Mouse (Mus musculus) monocyte, adult 5-6 weeks (primary cell): Measurements from ENCODE around the gene Snapc4. TPM values are rescaled to one million over a fixed set of nuclear protein-coding genes. Genes with fewer than 3 reads are reported as not detected.
A peak's percentile ranks its signal among the peaks of the same experiment; 100 is the strongest.
"Not testable (repeated sequence)": the region's sequence is repeated elsewhere in the genome, so short reads cannot be mapped to it uniquely, and the experiment has no call there.

Experiments
- ATAC-seq: fragments of 153-309, 156-312 bp; replicated peaks from 2 replicates; pipeline ENCODE4 v1.8.0; 2017; ENCODE audit warnings: mild to moderate bottlenecking; ENCODE audit not compliant: low TSS enrichment, insufficient number of reproducible peaks, severe bottlenecking, poor library complexity, low FRiP score
- total RNA-seq: library from RNA; stranded (forward); fragments of 200-1000, 200-491, 200-594 nt; gene quantifications from 3 replicates; pipeline ENCODE4 v1.2.3, GENCODE M21; 2017

Gene Snapc4
- total RNA-seq, 1 experiment from 2014 or later: 29.6 TPM

DNA sequence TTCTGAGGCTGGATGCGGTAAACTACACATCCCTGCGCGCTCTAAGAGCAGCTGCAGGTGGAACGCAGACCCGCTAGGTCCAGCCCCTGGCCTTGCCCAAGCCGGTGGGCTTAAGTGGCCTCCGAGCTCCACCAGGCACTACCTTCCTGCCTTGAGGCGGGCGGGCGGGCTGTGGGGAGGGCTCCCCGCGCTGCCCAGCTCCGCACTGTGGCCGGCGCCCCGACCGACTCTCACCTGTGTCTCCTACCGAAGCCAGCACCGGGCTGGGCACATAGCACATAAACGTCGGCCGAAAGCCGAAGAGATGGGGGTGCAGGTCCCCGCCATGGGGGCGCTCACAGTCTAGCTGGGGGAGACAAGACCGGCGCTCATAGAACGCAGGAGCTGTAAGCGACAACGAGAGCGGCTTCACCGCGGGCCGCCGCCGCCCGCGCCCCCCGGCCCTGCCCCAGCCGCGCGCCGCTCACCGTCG is 8.3 kb upstream of the Snapc4 start:
- no peak for ATAC-seq

DNA sequence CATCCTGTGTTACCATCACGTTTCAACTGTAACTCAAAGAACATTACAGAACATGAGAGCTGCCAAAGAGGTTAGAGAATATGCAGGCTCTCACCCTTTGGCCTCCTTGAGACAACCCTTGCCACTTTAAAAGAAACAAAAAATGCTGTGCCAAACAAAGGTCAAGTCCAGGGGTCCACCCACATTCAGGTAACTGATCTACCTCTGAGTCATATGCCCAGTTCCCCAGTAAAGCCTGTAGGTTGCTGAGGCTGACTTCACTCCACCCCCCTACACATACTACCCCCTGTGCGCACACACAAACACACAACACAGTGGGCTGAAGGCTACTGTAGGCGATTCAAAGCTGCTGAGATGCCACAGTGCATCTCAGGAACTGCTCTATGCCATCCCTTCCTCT is 7.3 kb upstream of the Snapc4 start:
- ATAC-seq: no peak

DNA sequence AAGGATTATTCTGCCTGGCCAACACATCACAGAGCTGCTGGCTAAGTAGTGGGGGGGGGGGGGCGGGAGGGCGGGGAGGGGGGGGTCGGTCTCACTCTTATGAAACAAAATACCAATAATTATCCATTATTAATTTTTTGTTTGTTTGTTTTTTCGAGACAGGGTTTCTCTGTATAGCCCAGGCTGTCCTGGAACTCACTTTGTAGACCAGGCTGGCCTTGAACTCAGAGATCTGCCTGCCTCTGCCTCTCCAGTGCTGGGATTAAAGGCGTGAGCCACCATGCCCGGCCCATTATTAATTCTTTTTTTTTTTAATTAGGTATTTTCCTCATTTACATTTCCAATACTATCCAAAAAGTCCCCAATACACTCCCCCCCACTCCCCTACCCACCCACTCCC is 418 bp upstream of the Snapc4 start:
- not testable (repeated sequence) for ATAC-seq

DNA sequence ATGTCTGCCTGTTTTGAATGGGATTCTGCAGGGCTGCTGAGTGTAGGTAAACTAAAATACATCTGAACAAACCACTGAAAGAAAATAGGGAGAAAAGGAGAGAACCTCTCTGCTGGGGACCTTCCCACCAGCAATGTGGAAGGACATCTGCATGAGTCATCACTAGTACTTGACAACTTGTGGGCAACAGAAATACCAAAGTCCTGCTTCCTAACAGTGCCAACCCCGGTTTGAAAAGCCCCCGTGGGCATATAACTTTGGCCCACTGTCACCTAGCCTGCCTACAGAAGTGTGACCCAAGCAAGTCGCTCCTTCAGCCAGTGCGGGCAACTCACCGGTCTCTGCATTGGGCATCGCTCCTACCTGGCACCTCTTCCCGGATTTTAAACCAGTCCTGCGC is 8.1 kb downstream of the Snapc4 start:
- no peak for ATAC-seq

DNA sequence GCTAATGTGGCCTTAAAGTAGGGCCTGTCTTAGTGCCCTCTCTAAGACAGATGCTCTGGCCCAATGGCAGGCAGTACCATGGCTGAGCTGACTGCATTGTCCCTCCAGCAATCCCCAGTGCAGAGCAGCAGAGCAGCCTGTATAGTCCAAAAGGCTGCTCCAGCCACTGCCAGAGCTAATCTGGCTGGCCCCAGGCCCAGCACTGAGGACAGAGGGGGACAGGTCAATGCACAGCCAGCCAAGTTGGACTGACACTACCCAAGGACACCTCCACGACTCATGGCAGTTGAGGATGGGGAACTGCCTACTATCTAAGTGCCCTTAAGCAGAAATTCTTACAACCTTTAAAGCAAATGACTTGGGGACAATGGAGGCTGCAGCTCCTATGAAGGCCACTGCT is 11.9 kb downstream of the Snapc4 start:
- no peak for ATAC-seq

DNA sequence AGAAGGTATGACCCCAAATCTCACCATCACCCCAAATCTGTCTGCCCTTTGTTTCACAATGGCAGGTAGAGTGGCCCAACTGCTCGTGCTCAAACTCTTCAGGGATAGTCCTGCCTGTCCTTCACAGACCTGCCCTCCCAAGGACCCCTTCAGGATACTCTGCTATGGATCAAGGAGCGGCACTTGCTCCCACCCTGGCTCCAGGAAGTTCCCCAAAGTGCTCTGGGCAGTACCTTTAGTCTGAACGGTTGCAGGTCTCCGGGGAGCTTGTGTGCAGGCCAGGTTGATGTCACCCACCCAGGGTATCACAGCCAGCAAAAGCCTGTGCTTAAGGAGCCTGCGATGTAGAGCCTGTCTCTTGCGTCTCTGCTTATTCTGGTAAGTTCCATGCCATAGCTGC is 12.5 kb downstream of the Snapc4 start:
- no peak for ATAC-seq

DNA sequence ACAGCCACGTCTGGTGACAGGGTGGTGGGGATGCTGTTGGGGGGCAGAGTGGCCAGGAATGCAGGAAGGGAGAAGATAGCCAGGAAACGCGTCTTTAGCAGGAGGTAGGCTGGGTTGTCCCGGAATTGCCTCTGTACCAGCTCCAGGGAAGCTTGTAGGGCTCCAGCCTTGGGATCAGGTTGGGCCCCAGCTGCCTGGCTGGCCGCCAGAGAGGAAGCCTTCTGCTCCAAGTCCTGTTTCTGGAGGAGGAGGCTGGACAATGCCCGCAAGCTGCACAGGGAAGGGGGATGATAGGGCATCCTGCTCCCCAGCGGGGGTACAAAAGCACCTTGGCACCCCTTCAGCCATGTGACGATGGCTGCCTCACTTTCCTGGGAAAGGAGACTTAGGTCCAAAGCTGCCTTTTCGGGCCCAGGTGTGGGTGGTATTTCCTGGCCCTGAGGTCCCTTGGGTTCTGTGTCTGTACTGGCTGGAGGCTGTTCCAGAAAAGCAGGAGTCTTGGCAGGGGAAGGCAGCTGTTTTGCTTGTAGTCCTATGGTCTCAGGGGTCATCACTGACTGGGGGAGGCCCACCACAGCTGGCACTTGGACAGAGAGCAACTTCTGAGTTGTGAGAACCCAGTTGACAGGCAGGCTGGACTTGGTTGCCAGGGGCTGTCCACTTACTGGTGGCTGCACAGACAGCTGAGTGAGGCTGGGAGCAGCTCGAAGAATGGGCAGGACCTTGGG is 15.6 kb downstream of the Snapc4 start:
- no peak for ATAC-seq

DNA sequence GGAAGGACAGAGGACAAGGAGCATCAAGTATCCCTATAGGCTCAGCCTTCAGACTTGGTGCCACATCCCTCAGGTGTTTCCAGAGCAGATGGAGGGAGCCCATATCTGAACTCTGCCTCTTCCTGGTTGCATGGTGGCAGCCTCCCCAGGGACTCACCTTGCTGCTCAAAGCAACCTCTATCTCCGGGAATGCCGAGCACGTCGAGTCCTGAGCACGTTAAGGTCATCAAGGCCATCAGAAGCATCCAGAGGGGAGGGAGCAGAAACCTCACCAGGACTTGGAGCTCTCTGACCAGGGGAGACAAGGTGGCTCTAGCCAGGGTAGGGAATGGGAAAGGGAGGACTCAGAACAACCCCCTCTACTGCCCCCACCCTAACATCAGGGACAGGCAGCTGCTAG is 17.0 kb downstream of the Snapc4 start:
- no peak for ATAC-seq

DNA sequence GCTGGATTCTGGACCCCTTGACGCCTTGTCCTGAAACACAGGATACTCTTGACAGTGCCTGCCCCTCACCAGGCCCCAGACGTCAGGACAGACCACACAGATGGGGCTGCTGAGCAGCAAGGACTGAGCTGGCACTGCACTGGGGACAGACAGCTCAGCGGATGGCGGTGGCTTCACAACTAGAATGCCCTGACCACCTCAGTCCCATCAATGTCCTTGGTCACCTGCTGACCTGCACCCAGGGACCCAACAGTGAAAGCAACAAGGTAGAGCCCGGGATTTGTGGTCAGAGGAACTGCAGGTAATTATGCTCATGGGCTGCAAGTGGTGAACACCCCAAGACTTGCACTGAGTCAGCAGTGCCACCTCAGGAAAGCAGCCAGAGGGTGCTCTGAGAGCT is 17.5 kb downstream of the Snapc4 start:
- no peak for ATAC-seq

DNA sequence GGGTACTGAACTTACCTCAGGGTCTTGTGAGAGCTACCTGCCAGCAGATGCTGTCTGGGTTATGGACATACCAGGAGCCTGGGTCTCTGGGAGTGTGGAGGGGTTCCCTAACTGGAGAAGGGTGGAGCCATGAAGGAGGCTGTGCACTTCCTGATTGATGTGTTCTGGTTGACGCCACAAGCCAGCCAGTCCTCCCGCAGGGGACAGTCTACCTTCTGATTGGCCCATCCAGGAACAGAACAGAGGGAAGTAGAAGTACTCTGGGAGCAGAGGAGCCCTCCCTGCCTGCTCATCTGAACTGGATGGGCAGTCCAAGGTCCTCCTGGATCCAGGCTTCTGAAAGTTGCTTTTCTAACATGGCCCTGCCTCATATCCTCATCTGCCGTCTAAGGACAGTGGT is 19.7 kb downstream of the Snapc4 start, which contains the start of gene Card9:
TSS of gene Card9 (minus strand) at position 147 of the 400 bp plus-strand sequence.
- peak; percentile 77 for ATAC-seq

DNA sequence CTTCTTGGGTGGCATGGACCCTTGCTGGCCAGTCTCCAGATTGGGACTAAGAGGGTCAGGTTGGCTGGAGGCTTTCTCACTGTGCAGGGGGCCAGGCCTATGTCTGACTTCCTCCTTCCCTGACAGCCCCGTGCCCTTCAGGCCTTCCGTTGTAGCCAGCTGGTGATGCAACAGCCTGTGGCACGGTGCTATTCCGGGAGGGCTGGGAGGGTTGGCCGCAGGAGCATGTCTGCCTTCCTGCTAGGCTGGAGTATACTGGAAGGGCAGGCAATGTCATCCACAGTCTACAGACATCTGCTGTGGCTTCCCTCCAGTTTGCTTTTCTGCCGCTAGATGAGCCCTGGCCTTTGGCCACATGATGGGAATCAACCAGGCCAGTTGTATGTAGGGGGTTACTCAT is 20.5 kb downstream of the Snapc4 start:
- peak; percentile 51 for ATAC-seq

DNA sequence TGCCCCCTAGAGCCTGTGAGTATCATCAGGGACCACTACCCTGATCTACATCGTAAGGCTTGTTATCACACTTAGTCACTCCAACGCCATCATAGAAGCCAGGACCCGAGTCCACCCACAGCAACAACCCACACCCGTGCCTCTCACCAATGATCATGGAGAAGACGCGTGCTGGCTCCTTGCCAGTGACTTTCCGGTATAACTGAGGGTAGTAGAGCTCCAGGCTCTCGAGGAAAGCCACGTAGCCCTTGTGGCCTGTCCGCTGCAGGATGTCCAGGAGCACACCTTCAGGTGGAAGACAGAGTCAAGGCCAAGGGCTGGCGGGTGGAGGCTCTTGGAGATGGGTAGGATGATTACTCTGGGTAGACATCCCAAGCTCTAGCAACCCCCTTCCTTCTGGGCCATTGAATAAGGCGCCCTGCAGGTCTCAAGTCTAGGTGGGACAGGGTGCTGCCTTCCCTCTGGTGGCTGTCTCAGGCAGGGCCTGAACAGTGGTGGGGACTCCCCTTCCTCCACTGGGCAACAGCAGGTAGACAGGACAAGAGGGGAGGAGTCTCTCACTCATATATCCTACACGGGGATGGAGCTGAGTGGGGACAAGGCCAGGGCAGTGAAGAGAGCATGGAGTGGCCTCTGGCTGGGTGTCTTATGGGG is 21.7 kb downstream of the Snapc4 start:
- no peak for ATAC-seq

DNA sequence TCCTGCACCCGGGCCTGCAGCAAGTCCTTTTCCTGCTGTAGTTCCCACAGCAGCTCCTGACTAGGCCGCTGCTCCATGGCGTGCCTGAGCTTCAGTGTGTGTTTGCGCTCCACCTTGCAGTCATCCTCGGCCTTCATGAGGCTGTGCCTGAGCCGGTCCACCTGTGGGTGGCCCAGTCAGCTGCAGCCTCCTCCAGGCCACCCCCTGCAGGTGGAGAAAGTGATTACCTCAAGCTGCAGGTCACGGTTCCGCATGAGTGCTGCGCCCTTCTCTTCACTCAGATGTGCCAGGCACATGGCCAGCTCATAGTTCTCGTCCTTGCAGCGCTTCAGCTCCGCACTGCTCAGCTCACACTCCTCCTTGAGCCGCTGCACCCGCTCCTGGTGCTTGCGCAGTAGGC is 23.0 kb downstream of the Snapc4 start:
- ATAC-seq: no peak

DNA sequence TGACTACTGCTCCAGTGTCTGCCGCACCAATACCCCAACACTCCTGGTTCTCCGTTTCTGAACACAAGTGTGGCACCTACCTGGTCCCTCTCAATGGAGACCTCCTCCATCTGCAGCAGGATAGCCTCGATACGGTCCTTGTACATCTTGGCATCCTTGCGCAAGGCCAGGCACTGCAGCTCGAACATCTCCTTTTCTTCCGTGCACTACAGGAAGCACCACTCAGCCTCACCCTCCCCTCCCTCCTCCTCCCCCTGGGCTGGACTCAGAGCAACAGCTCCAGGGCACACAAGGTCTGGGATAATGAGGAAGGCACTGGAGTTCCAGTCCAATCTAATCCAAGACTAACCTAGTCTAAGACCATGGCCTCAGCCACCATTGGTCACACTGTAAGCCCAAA is 23.8 kb downstream of the Snapc4 start:
- no peak for ATAC-seq

DNA sequence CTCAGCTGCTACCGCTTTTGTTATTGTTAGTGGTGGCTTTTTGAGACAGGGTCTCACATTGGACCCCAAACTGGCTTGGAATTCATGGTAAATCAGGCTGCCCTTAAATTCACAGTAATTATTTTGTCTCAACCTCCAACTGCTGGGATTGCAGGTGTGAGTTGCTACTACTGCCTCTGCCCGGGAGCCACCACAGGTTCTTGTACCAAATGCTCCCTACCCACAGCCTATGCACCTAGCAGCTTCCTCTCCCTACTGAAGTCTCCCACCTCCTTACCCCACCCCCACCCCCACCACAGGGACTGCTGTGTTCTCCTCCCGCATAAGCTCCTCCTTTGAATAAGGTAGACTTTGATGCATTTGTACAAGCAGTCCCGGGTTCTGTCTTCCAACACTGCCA is 24.2 kb downstream of the Snapc4 start:
- ATAC-seq: no peak

DNA sequence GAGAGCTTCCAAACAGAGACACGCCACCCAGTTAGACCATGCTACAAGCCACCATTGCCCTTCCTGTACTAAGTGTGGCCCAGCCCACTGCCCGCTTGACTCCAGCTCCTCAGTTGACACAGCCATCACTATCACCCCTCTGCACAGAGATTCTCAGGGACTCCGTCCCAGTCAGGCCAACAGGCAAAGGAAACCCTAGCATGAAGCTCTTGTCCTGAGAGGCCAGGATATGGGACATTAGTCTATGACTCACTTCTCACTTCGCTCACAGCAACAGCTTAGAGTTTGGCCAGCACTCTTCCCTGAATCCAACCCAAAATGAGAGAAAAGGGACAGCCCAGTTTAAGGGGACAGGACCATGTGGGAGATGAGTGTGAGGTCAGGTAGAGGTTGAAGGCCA is 26.1 kb downstream of the Snapc4 start:
- no peak for ATAC-seq

DNA sequence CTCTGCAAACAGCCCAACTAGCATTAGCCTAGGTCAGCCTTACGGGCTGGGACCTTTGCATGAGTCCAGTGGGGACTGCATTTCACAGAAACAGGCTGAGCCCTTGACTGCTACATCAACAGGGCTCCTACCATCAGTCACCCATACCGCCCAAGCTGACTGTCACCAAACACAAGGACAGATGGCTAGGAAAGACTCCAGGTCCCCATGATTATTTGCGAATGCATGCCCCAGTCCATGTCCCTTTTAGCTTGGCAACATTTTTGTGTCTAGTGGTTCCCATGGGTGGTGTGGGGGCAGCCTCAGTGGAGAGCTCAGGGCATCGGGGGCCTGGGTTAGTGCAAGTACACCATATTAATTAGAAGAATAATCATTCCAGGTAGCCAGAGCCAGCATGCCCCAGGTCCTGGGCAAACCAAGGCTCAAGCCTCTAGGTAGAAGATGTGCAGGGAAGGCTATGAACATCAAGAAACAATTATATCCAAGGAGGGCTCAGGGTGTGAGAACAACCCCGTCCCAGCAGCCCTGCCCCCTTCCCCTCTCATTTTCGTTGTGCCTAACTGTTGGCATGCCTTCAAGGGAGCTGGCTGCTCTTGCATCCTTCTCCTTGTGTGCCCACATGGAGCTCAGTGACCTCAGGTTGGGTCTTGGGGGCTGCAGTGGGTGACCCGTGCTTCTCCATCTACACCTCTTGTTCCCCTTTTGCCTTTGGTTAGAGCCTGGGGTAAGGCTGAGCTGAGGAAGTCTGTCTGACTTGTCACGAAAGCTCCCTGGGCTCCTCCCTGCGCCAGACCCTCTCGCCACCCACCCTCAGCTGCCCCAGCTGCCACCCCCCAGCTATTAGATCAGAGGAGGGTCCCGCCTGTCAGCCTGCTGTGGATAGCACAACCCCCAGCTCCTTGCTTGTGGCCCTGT is 27.1 kb downstream of the Snapc4 start:
- ATAC-seq: no peak

DNA sequence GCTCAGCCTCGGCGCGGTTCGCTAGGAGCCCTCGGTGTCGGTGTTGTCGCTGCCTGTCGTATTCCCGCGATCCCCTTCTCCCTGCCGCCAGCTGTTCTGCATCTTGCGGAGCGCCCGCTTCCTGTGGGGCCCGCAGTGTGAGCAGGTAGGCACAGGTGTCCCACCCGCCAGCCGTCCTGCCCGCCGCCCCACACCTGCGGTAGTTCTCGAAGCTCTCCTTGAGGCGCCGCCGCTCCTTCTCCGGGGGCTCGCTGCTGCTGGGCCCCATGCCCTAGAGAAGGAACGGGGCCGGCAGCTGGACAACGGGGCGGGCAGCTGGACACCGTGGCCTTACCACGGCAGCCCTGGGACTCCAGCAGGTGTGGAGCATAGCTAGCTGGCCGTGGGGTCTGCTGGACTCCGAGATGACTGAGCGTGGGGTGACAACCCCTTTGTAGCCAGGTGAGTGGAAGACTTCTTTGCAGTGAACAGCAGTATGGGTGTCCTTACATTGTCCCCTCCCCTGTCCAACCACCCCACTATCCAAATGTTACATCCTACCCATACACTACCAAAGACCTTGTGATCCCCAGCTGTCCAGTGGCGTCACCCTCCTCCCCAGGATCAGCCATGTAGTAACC is 28.1 kb downstream of the Snapc4 start:
- no peak for ATAC-seq
